Mouse (Mus musculus) limb, embryonic 11.5 days (tissue): ENCODE data around the gene Dgcr2. TPM values are rescaled to one million over a fixed set of nuclear protein-coding genes. Genes with fewer than 3 reads are reported as not detected.
A peak's percentile ranks its signal among the peaks of the same experiment; 100 is the strongest.

Source experiments
- ATAC-seq: fragments of 200-750 bp; cut with Nextera tagmentation; 2 replicates; pipeline ENCODE4 v1.8.0; 2017; ENCODE audit warnings: low read depth; ENCODE audit not compliant: insufficient number of reproducible peaks, low FRiP score, low TSS enrichment
- DNase-seq: peaks from one replicate; pipeline ENCODE4 v3.0.0-alpha.2; 2015; ENCODE audit warnings: low spot score
- H3K27ac ChIP-seq: fragments of 300-500 bp; sonication (generic); replicated peaks from 2 replicates; pipeline ENCODE4 v1.5.1; 2014; ENCODE audit warnings: low read depth, mild to moderate bottlenecking, low read length
- H3K27me3 ChIP-seq: fragments of 300-500 bp; sonication (generic); 2 replicates; pipeline ENCODE4 v1.6.1; 2014; ENCODE audit warnings: mild to moderate bottlenecking, low read length, mixed read lengths; ENCODE audit not compliant: control insufficient read depth, insufficient read depth
- H3K36me3 ChIP-seq: fragments of 300-500 bp; sonication (generic); 2 replicates; pipeline ENCODE4 v1.6.1; 2014; ENCODE audit warnings: mild to moderate bottlenecking, low read length, moderate library complexity, mixed read lengths; ENCODE audit not compliant: control insufficient read depth, insufficient read depth
- H3K4me1 ChIP-seq: fragments of 300-500 bp; sonication (generic); 2 replicates; pipeline ENCODE4 v1.6.1; 2014; ENCODE audit warnings: low read length, mixed read lengths; ENCODE audit not compliant: control insufficient read depth, insufficient read depth
- H3K4me2 ChIP-seq: fragments of 300-500 bp; sonication (generic); 2 replicates; pipeline ENCODE4 v1.6.1; 2014; ENCODE audit warnings: low read depth, mild to moderate bottlenecking, moderate library complexity; ENCODE audit not compliant: severe bottlenecking
- H3K4me3 ChIP-seq: fragments of 300-500 bp; sonication (generic); 2 replicates; pipeline ENCODE4 v1.5.1; 2014; ENCODE audit warnings: low read depth, low read length
- H3K9ac ChIP-seq: fragments of 300-500 bp; sonication (generic); 2 replicates; pipeline ENCODE4 v1.6.1; 2014; ENCODE audit warnings: mild to moderate bottlenecking, low read length
- H3K9me3 ChIP-seq: fragments of 300-500 bp; sonication (generic); 2 replicates; pipeline ENCODE4 v1.6.1; 2016; ENCODE audit warnings: low read length; ENCODE audit not compliant: control insufficient read depth
- WGBS: fragments of 180-500 bp; shearing (Covaris S2); extraction: QIAGEN DNeasy Blood & Tissue Kit; methylation state at CpG from one replicate; pipeline ENCODE4 v1.1.7; 2014; 5-methylcytosine and 5-hydroxymethylcytosine counted together
- polyA plus RNA-seq: library from polyadenylated mRNA; unstranded; fragments of >200 nt; fragmentation: Nextera tagmentation; extraction: Ambion mirVana; gene quantifications from 2 replicates; pipeline ENCODE4 v1.2.1, GENCODE M21; 2014

Gene Dgcr2
- polyA plus RNA-seq, 1 experiment from 2014 or later, result 92.5 TPM

DNA sequence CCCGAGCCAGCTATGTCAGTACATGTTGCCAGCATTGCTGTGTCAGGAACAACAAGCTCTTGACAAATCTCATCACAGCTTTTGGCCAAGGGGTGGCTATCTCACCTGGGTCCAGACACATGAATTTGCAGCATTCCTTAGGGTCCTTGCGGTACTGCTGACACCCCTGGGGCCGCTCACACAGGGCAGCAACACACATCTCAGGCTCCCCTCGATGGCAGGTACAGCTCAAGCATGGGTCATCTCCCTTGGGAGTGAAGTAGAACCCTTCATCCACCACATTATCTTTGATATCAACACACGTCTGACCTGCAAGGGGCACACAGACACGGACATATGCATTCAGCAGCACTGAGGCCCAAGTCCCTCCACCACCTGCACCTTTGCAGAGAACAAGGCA, 48.9 kb downstream of the Dgcr2 start:
- Histone ChIP-seq H3K27ac (no peak overlapping the region), H3K27me3 (no peaks in the 10 kb centered on the region), H3K36me3 (peaks cover 20% of the 10 kb centered on the region; the same call in 1 of the 2 replicates), H3K9ac (no peak overlapping the region), H3K9me3 (no peaks in the 10 kb centered on the region), H3K4me1 (no peaks in the 10 kb centered on the region), H3K4me3 (no peak overlapping the region), H3K4me2 (no peak overlapping the region)
- WGBS, result 85% methylated on average over 6 of the region's 6 CpGs
- no peak for ATAC-seq
- no peak for DNase-seq

DNA sequence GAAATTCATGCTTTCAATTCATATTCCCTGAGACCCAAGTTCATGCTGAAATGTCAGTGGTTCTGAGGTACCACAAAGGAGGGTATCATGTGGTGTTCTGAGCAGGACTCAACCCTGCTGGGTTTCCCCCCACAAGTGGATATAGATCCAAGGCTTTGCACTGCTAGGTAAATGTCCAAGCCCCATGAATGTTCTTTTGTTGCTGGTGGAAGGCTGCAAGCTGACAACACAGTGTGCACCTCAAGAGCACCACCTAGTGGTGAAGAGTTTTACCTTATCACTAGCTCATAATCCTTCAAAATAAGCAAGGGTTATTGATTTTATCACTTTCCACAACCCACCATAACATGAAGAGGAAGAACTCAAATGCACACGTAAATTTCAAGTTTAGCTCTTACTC, 49.4 kb downstream of the Dgcr2 start:
- no peak overlapping the region for H3K4me3 ChIP-seq
- 26% methylated on average over 1 of the region's 1 CpGs for WGBS

DNA sequence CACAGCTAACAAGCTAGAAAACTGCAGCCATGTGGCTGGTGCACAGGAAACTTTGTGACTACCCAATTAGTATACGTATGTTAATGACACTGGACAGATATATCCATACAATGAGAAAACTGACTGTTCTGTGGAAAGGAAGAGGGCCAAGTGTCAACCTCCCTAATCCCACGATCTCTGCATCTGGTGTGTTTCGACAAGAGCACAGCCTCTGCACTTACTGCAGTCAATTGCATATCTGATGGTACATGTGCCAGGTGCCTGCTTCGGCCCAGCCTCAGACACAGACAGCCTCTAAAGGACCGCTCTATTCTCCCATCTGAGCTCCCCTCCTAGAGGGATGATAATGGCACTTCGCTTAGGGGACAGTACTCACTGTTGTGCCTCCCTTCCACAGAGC, 49.9 kb downstream of the Dgcr2 start:
- Histone ChIP-seq H3K27me3 (no peaks in the 10 kb centered on the region), H3K4me3 (no peak overlapping the region), H3K9me3 (no peaks in the 10 kb centered on the region), H3K4me1 (no peaks in the 10 kb centered on the region), H3K9ac (no peak overlapping the region), H3K27ac (no peak overlapping the region), H3K4me2 (no peak overlapping the region), H3K36me3 (peaks cover 26% of the 10 kb centered on the region; the same call in 1 of the 2 replicates)
- DNase-seq (no peak), ATAC-seq (no peak)
- 94% methylated on average over 6 of the region's 6 CpGs for WGBS

More for the DNA sequence above, 49.4 kb downstream of the Dgcr2 start:
- H3K9ac ChIP-seq, result no peak overlapping the region
- H3K27me3 ChIP-seq, result no peaks in the 10 kb centered on the region
- peaks cover 24% of the 10 kb centered on the region; the same call in 1 of the 2 replicates for H3K36me3 ChIP-seq
- ATAC-seq (no peak), DNase-seq (peak; percentile 63)
- H3K4me1 ChIP-seq, result no peaks in the 10 kb centered on the region
- no peak overlapping the region for H3K4me2 ChIP-seq
- H3K9me3 ChIP-seq, result no peaks in the 10 kb centered on the region
- H3K27ac ChIP-seq, result no peak overlapping the region

DNA sequence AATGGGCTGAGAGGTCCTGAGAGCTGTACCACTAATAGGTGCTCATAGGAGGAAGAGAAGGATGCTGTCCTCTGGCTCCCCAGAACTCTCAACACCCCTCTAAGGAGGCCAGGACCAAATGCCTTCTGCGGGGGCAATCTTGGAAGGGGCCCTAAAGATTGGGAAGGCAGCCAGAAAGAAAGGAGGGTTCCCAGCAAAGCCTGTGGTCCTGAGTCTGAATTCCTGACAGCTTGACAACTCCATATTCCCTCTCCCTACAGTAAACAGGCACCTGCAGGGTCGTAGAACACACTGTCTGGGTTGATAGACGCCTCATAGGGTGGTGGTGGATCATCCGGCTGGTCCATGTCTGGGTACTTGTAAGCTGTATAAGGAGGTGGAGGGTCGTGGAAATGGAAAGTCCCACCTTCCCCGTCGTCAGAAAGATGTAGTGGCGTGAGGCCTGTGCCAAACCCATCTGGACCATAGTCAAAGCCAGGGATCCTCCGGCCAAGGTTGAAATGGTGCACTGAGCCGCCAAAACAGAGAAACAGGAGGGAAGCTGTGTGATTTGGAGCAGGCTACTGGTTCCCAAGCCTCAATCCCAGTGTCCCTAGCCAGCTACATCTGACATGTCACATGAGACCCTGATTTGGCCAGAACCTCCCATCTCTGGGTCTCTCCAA, 54.5 kb downstream of the Dgcr2 start:
- no peak for DNase-seq
- 90% methylated on average over 10 of the region's 10 CpGs for WGBS

DNA sequence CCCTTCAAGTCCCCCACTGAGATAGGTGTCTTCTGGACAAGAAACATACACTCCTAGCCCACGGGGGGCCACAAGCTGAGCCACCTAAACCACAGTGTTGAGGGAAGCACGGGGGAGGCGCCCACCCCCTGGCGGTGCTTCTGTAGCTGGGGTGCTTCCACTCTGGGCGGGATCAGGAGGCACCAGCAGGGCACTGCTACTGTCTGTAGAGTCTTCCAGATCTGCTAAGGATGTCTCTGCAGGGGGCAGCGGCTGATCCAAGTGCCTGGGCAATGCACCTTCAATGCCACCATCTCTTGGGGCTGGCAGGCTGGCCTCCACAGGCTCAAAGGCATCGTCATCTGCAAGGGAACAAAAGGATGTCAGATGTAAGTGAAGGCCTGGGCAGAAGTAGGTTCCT, 55.9 kb downstream of the Dgcr2 start:
- H3K9ac ChIP-seq, result no peak overlapping the region
- no peak overlapping the region for H3K27ac ChIP-seq
- H3K36me3 ChIP-seq, result peaks cover 31% of the 10 kb centered on the region
- 93% methylated on average over 7 of the region's 7 CpGs for WGBS
- H3K4me3 ChIP-seq, result no peak overlapping the region
- no peak for DNase-seq
- no peaks in the 10 kb centered on the region for H3K9me3 ChIP-seq
- ATAC-seq, result no peak
- no peak overlapping the region for H3K4me2 ChIP-seq
- H3K4me1 ChIP-seq, result no peaks in the 10 kb centered on the region
- H3K27me3 ChIP-seq, result no peaks in the 10 kb centered on the region

More for the DNA sequence above, 54.5 kb downstream of the Dgcr2 start:
- Histone ChIP-seq H3K36me3 (peaks cover 31% of the 10 kb centered on the region), H3K4me1 (no peaks in the 10 kb centered on the region), H3K4me3 (no peak overlapping the region), H3K9me3 (no peaks in the 10 kb centered on the region), H3K27me3 (no peaks in the 10 kb centered on the region), H3K4me2 (no peak overlapping the region), H3K9ac (no peak overlapping the region), H3K27ac (no peak overlapping the region)
- no peak for ATAC-seq

DNA sequence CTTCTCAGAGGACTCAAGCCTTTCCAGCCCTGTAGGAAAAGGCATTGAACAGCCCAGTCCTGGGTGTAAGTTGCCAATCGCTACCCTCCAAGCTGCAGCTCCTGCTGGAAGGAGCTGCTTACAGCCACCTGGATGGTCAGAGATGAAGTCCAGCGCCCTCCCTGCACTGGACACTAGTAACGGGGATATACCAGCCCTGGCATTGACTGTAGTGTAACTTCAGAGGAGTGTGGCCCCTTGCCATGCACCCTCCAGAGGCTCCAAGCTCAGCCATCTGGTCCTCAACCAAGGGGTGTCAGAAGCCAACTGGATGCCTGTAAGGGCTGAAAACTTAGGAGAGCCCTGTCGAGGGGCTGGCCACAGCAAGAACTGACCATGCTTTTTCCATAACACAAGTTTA, 58.4 kb downstream of the Dgcr2 start:
- peaks cover 13% of the 10 kb centered on the region for H3K27me3 ChIP-seq
- WGBS, result 84% methylated on average over 4 of the region's 4 CpGs
- no peak for ATAC-seq
- H3K9ac ChIP-seq, result no peak overlapping the region
- H3K9me3 ChIP-seq, result no peaks in the 10 kb centered on the region
- peaks cover 23% of the 10 kb centered on the region for H3K36me3 ChIP-seq
- no peaks in the 10 kb centered on the region for H3K4me1 ChIP-seq
- H3K4me2 ChIP-seq, result no peak overlapping the region
- DNase-seq, result no peak
- no peak overlapping the region for H3K27ac ChIP-seq
- no peak overlapping the region for H3K4me3 ChIP-seq

DNA sequence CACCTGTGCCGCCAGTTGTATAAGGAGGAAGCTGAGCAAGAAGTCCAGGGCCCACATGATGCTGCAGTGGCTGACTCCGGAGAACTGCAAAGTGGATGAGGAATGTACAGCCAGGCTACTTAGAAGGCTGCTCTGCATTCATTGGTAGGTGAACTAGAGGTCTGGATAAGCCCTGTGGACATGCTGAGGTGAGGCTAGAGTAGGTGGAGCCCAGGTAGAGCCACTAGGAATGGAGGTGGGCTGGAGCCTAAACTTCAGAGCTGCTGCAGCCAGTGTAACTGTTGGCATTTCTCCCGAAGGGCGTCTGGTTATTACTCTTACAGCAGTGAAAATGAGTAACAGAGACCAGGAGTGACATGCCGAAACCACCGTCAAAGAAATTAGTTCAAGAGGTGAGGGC, 60.3 kb downstream of the Dgcr2 start, which contains the start of gene Car15:
TSS of gene Car15 (minus strand) at position 314 of the 400 bp plus-strand sequence.
- Histone ChIP-seq H3K27me3 (peaks cover 25% of the 10 kb centered on the region), H3K4me3 (no peak within 1 kb of the TSS), H3K36me3 (peaks cover 14% of the 10 kb centered on the region), H3K9ac (no peak within 1 kb of the TSS), H3K27ac (no peak within 1 kb of the TSS), H3K4me2 (no peak within 1 kb of the TSS), H3K4me1 (peaks cover 6% of the 10 kb centered on the region), H3K9me3 (no peaks in the 10 kb centered on the region)
- ATAC-seq (no peak), DNase-seq (no peak)
- WGBS, result 73% methylated on average over 6 of the region's 6 CpGs

DNA sequence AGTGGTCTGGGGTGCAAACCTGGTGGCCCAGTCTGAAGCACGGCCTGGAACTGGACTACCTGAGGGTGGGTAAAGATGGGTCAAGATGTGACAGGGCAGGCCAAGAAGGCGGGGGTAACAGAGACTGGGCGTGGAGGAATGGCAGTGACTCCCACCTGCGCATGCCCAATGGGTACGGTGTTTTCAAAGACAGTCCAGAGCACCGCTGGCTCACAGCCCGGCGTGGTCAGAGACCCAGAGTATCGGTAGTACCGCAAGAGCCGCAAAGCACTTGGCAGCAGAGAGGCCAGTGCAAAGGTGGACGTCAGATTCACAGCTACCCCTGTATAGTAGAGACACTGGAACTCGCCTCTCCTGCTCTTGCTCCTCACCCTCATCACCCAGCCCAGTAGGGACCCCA, 62.9 kb downstream of the Dgcr2 start:
- Histone ChIP-seq H3K27me3 (peaks cover 45% of the 10 kb centered on the region), H3K4me3 (no peak overlapping the region), H3K9ac (no peak overlapping the region), H3K36me3 (peaks cover 3% of the 10 kb centered on the region; the same call in 1 of the 2 replicates), H3K4me2 (no peak overlapping the region), H3K4me1 (peaks cover 17% of the 10 kb centered on the region), H3K9me3 (no peaks in the 10 kb centered on the region), H3K27ac (no peak overlapping the region)
- WGBS, result 56% methylated on average over 13 of the region's 13 CpGs
- ATAC-seq (no peak), DNase-seq (no peak)
